Mouse (Mus musculus) embryonic fibroblast, embryonic 13.5 days (primary cell): Measurements from ENCODE around the gene Pgpep1l. TPM values are rescaled to one million over a fixed set of nuclear protein-coding genes. Genes with fewer than 3 reads are reported as not detected.

ENCODE experiments used
- H3K27ac ChIP-seq: 2 replicates; pipeline ENCODE4 v1.5.1; 2012; ENCODE audit warnings: low read length, control low read depth, inconsistent platforms; ENCODE audit not compliant: insufficient read depth
- H3K4me1 ChIP-seq: 2 replicates; pipeline ENCODE4 v1.6.1; 2011; ENCODE audit warnings: low read length; ENCODE audit not compliant: control insufficient read depth, insufficient read depth
- H3K4me3 ChIP-seq: 2 replicates; pipeline ENCODE4 v1.5.1; 2011; ENCODE audit warnings: mild to moderate bottlenecking, control low read depth, low read length; ENCODE audit not compliant: insufficient read depth
- CTCF ChIP-seq: IDR thresholded peaks from 2 replicates; pipeline ENCODE4 v1.5.1; 2011; ENCODE audit warnings: mild to moderate bottlenecking, control low read depth, low read length, moderate library complexity, borderline replicate concordance; ENCODE audit not compliant: insufficient read depth
- POLR2A ChIP-seq: IDR thresholded peaks from 2 replicates; pipeline ENCODE4 v1.6.1; 2011; ENCODE audit warnings: low read depth, mild to moderate bottlenecking, control low read depth, low read length, moderate library complexity
- polyA plus RNA-seq: library from polyadenylated mRNA; stranded (reverse); fragments of >200 nt; gene quantifications from 2 replicates; pipeline ENCODE4 v1.2.4, GENCODE M21; 2011; ENCODE audit warnings: low read depth; ENCODE audit not compliant: missing spikeins, insufficient read length

Pgpep1l gene
- polyA plus RNA-seq, 1 experiment = 1.8 TPM

GRCm38 (mm10) chr7:68262612-68263200 is 1.3 kb downstream of the Pgpep1l start:
- Histone ChIP-seq H3K4me1 (peaks cover 30% of the 10 kb centered on the region), H3K27ac (peak overlapping the region; percentile 48; the same call in 1 of the 2 replicates), H3K4me3 (no peak overlapping the region)
- TF ChIP-seq POLR2A (no peak), CTCF (no peak)

GRCm38 (mm10) chr7:68259523-68260081 is 4.4 kb downstream of the Pgpep1l start:
- Histone ChIP-seq H3K4me3 (no peak overlapping the region), H3K4me1 (peaks cover 15% of the 10 kb centered on the region; the same call in 1 of the 2 replicates), H3K27ac (no peak overlapping the region)
- no peak for TF ChIP-seq CTCF

- no peak overlapping the region for H3K4me3 ChIP-seq
- H3K27ac ChIP-seq = no peak overlapping the region
- TF ChIP-seq CTCF (no peak), POLR2A (no peak)
- peaks cover 6% of the 10 kb centered on the region; the same call in 1 of the 2 replicates for H3K4me1 ChIP-seq
Measured at GRCm38 (mm10) chr7:68258326-68259150, 5.5 kb downstream of the Pgpep1l start.

GRCm38 (mm10) chr7:68257767-68258166 is 6.3 kb downstream of the Pgpep1l start:
- Histone ChIP-seq H3K27ac (no peak overlapping the region), H3K4me3 (no peak overlapping the region), H3K4me1 (peaks cover 3% of the 10 kb centered on the region; the same call in 1 of the 2 replicates)
- TF ChIP-seq POLR2A (no peak), CTCF (no peak)

- Histone ChIP-seq H3K27ac (no peak overlapping the region), H3K4me3 (no peak overlapping the region), H3K4me1 (no peaks in the 10 kb centered on the region)
- TF ChIP-seq POLR2A (no peak), CTCF (no peak)
Measured at GRCm38 (mm10) chr7:68250902-68251301, 13.1 kb downstream of the Pgpep1l start.

- Histone ChIP-seq H3K27ac (no peak overlapping the region), H3K4me3 (no peak overlapping the region), H3K4me1 (no peaks in the 10 kb centered on the region)
- TF ChIP-seq CTCF (no peak), POLR2A (no peak)
Measured at GRCm38 (mm10) chr7:68250411-68250810, 13.6 kb downstream of the Pgpep1l start.

- no peaks in the 10 kb centered on the region for H3K4me1 ChIP-seq
- H3K27ac ChIP-seq = no peak overlapping the region
- no peak overlapping the region for H3K4me3 ChIP-seq
- TF ChIP-seq CTCF (no peak), POLR2A (no peak)
Measured at GRCm38 (mm10) chr7:68246249-68246648, 17.8 kb downstream of the Pgpep1l start.

- TF ChIP-seq CTCF (no peak), POLR2A (no peak)
- Histone ChIP-seq H3K27ac (no peak overlapping the region), H3K4me1 (no peaks in the 10 kb centered on the region), H3K4me3 (no peak overlapping the region)
Measured at GRCm38 (mm10) chr7:68245681-68246080, 18.4 kb downstream of the Pgpep1l start.

- H3K4me1 ChIP-seq = no peaks in the 10 kb centered on the region
- TF ChIP-seq CTCF (no peak), POLR2A (no peak)
- H3K4me3 ChIP-seq = no peak overlapping the region
- no peak overlapping the region for H3K27ac ChIP-seq
Measured at GRCm38 (mm10) chr7:68241205-68241604, 22.8 kb downstream of the Pgpep1l start.

- no peak overlapping the region for H3K4me3 ChIP-seq
- no peak overlapping the region for H3K27ac ChIP-seq
- H3K4me1 ChIP-seq = no peaks in the 10 kb centered on the region
- no peak for TF ChIP-seq CTCF
- no peak for TF ChIP-seq POLR2A
Measured at GRCm38 (mm10) chr7:68239220-68239827, 24.7 kb downstream of the Pgpep1l start.
